Mouse (Mus musculus) liver, embryonic 12.5 days (tissue): ENCODE results near the gene Mcmbp. TPM values are rescaled to one million over a fixed set of nuclear protein-coding genes. Genes with fewer than 3 reads are reported as not detected.

Experiments
- ATAC-seq: fragments of 200-750 bp; cut with Nextera tagmentation; 2 replicates; pipeline ENCODE4 v1.8.0; 2017; ENCODE audit warnings: moderate number of reproducible peaks, mild to moderate bottlenecking, moderate library complexity
- H3K27ac ChIP-seq: fragments of 300-500 bp; sonication (generic); 2 replicates; pipeline ENCODE4 v1.5.1; 2016; ENCODE audit warnings: mild to moderate bottlenecking
- H3K27me3 ChIP-seq: fragments of 300-500 bp; sonication (generic); replicated peaks from 2 replicates; pipeline ENCODE4 v1.6.1; 2016; ENCODE audit warnings: mild to moderate bottlenecking, moderate library complexity
- H3K36me3 ChIP-seq: fragments of 300-500 bp; sonication (generic); 2 replicates; pipeline ENCODE4 v1.6.1; 2016; ENCODE audit warnings: mild to moderate bottlenecking, moderate library complexity
- H3K4me1 ChIP-seq: fragments of 300-500 bp; sonication (generic); 2 replicates; pipeline ENCODE4 v1.6.1; 2016
- H3K4me2 ChIP-seq: fragments of 300-500 bp; sonication (generic); 2 replicates; pipeline ENCODE4 v1.6.1; 2016; ENCODE audit warnings: mild to moderate bottlenecking, moderate library complexity
- H3K4me3 ChIP-seq: fragments of 300-500 bp; sonication (generic); 2 replicates; pipeline ENCODE4 v1.5.1; 2016; ENCODE audit warnings: mild to moderate bottlenecking, moderate library complexity
- H3K9ac ChIP-seq: fragments of 300-500 bp; sonication (generic); 2 replicates; pipeline ENCODE4 v1.6.1; 2016; ENCODE audit warnings: mild to moderate bottlenecking, moderate library complexity
- H3K9me3 ChIP-seq: fragments of 300-500 bp; sonication (generic); replicated peaks from 2 replicates; pipeline ENCODE4 v1.6.1; 2016; ENCODE audit warnings: mild to moderate bottlenecking, moderate library complexity
- WGBS: fragments of 180-500 bp; shearing (Covaris S2); methylation state at CpG from one replicate; pipeline ENCODE4 v1.1.7; 2016; ENCODE audit not compliant: insufficient replicate concordance; 5-methylcytosine and 5-hydroxymethylcytosine counted together
- polyA plus RNA-seq: library from polyadenylated mRNA; unstranded; fragments of >200 nt; fragmentation: Nextera tagmentation; extraction: Ambion mirVana; gene quantifications from 2 replicates; pipeline ENCODE4 v1.2.1, GENCODE M21; 2016

Mcmbp gene
- polyA plus RNA-seq, 1 experiment from 2014 or later: 42.5 TPM

GRCm38 (mm10) chr7:128667788-128668187 lies 72.5 kb downstream of the Mcmbp start:
- 41% methylated on average over 5 of the region's 5 CpGs for WGBS
- ATAC-seq: peak; percentile 41
- H3K27me3 ChIP-seq: no peaks in the 10 kb centered on the region
- no peaks in the 10 kb centered on the region for H3K9me3 ChIP-seq
- peaks cover 60% of the 10 kb centered on the region for H3K4me1 ChIP-seq
- H3K9ac ChIP-seq: no peak overlapping the region
- H3K27ac ChIP-seq: peak overlapping the region; percentile 36; the same call in 1 of the 2 replicates
- H3K4me2 ChIP-seq: peak overlapping the region; percentile 16; the same call in 1 of the 2 replicates
- no peak overlapping the region for H3K4me3 ChIP-seq
- H3K36me3 ChIP-seq: peaks cover 37% of the 10 kb centered on the region

- Histone ChIP-seq H3K27ac (no peak overlapping the region), H3K27me3 (no peaks in the 10 kb centered on the region), H3K9ac (no peak overlapping the region), H3K4me2 (peak overlapping the region; percentile 29; the same call in 1 of the 2 replicates), H3K4me1 (peaks cover 41% of the 10 kb centered on the region), H3K36me3 (peaks cover 32% of the 10 kb centered on the region), H3K9me3 (no peaks in the 10 kb centered on the region), H3K4me3 (no peak overlapping the region)
- ATAC-seq: peak; percentile 29; the same call in 1 of the 2 replicates
- WGBS: 45% methylated on average over 11 of the region's 11 CpGs
Observed at GRCm38 (mm10) chr7:128664861-128665377, 75.4 kb downstream of the Mcmbp start.

- 82% methylated on average over 8 of the region's 8 CpGs for WGBS
- Histone ChIP-seq H3K27me3 (no peaks in the 10 kb centered on the region), H3K4me1 (peaks cover 34% of the 10 kb centered on the region), H3K9me3 (no peaks in the 10 kb centered on the region), H3K36me3 (peaks cover 26% of the 10 kb centered on the region), H3K4me3 (no peak overlapping the region), H3K9ac (no peak overlapping the region), H3K4me2 (no peak overlapping the region), H3K27ac (no peak overlapping the region)
- ATAC-seq: no peak
Observed at GRCm38 (mm10) chr7:128663906-128664305, 76.4 kb downstream of the Mcmbp start.

DNA sequence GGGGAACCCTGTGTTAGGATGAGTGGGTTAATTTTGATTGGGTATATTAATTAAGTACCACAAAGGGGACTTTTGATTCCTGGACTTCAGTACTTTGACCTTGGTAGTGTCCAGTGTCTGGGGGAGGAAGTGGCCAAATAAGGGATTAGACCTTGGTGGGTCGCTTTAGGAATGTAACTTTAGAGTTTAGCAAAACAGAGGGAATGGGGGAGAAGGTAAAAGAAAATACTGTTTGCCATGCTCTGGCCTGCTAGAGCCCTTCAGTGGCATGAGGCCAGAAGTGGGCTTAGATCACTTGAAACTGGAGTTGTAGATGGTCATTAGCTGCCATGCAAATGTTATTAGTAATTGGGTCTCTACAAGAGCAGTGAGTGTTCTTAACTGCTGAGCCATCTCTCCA lies 83.3 kb downstream of the Mcmbp start:
- H3K9ac ChIP-seq: no peak overlapping the region
- H3K4me2 ChIP-seq: no peak overlapping the region
- H3K9me3 ChIP-seq: no peaks in the 10 kb centered on the region
- H3K4me3 ChIP-seq: no peak overlapping the region
- ATAC-seq: no peak
- no peaks in the 10 kb centered on the region; the same call in 1 of the 2 replicates for H3K36me3 ChIP-seq
- WGBS: 62% methylated on average over 1 of the region's 1 CpGs
- H3K4me1 ChIP-seq: peaks cover 5% of the 10 kb centered on the region; the same call in 1 of the 2 replicates
- H3K27me3 ChIP-seq: no peaks in the 10 kb centered on the region
- no peak overlapping the region for H3K27ac ChIP-seq

Other genes starting within 250 kb of the Mcmbp start
- gene Bag3, start 216.9 kb downstream of the Mcmbp start, polyA plus RNA-seq: 5.5 TPM in 2 replicates
- gene Inpp5f, start 129.2 kb downstream of the Mcmbp start, polyA plus RNA-seq: 9.3 and 10.2 TPM in 2 replicates
- 27.4 and 27.7 TPM in 2 replicates for gene Sec23ip, start 4.4 kb upstream of the Mcmbp start, polyA plus RNA-seq